9 mouse cellular contexts compared by ENCODE assay signal in the genomic region with DNA sequence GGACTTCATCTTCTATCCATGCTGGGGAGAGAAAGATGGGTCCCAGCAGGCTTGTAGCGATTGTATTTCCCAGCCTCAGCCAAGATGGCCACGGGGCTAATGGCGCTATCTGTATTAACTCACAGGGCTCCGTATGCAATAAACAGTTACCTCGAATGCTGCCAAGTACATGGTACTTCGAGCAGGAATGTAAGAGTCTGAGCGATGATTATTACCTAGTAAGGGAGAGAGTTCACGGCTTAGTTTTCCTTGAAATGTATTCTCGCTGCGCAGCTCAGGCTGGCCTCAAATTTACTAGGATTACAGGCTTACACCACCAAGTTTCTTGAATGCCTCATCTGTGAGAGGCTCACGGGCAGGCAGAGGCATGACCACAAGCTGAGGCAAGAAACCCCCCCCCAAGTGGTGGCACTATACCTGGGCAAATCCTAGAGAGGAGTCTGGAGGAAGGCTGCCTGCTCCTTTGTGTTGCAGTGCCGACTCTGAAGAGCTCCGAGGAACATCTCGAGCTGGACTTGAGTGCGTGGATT.
DNase-seq lines count a peak whose midpoint lies in the region; ATAC-seq lines count a peak whose summit lies in the region.
"Had no signal": no experiment of that assay in that cellular context is flagged by ENCODE, and none has a peak within 500 bp of the region (broad histone marks: within the 10 kb centered on the region; RNA-seq: fewer than 3 reads in every experiment).

No protein-coding gene starts in this region.

- H3K4me1 ChIP-seq in embryonic facial prominence, embryonic 15.5 days, result peaks cover 6% of the 10 kb centered on the region; the same call in 1 of the 2 replicates
- peaks cover 14% of the 10 kb centered on the region for H3K4me1 ChIP-seq in limb, embryonic 13.5 days
- H3K4me1 ChIP-seq in neural tube, embryonic 14.5 days (ENCODE audit: control insufficient read depth, insufficient read depth, low read length), result no peaks in the 10 kb centered on the region

- peak; percentile 46 for DNase-seq in cerebellum, adult 9-11 months
- DNase-seq in cerebellum, adult 11-12 months, result no peak
- DNase-seq in adrenal gland, adult 18-20 months (ENCODE audit: low spot score in 2 of 2), result no peak
- no peak for DNase-seq in kidney, postnatal 14 days
- DNase-seq in ovary, postnatal 36 days (ENCODE audit: low spot score), result no peak

- no peak overlapping the region for H3K27ac ChIP-seq in embryonic facial prominence, embryonic 15.5 days (replicated peaks)
- peak overlapping the region; percentile 33; the same call in 1 of the 2 replicates for H3K27ac ChIP-seq in limb, embryonic 13.5 days
- H3K27ac ChIP-seq in neural tube, embryonic 14.5 days (ENCODE audit: low read depth, low read length), result peak overlapping the region; percentile 11; the same call in 1 of the 2 replicates
- H3K27ac ChIP-seq: gastrocnemius, adult 2 months had no signal

- ATAC-seq in embryonic facial prominence, embryonic 15.5 days (ENCODE audit: insufficient number of reproducible peaks, low FRiP score, low TSS enrichment, low read depth), result no peak
- peak; percentile 60 for ATAC-seq in limb, embryonic 13.5 days (ENCODE audit: low FRiP score, low read depth)
- peak; percentile 21 for ATAC-seq in neural tube, embryonic 14.5 days (ENCODE audit: low read depth)

- no peak overlapping the region for H3K9ac ChIP-seq in embryonic facial prominence, embryonic 15.5 days
- no peak overlapping the region for H3K9ac ChIP-seq in limb, embryonic 13.5 days
- no peak overlapping the region for H3K9ac ChIP-seq in neural tube, embryonic 14.5 days (replicated peaks; ENCODE audit: low read depth, low read length)

- no peaks in the 10 kb centered on the region for H3K36me3 ChIP-seq in embryonic facial prominence, embryonic 15.5 days
- H3K36me3 ChIP-seq in limb, embryonic 13.5 days, result no peaks in the 10 kb centered on the region
- no peaks in the 10 kb centered on the region for H3K36me3 ChIP-seq in neural tube, embryonic 14.5 days (ENCODE audit: control insufficient read depth, insufficient read depth, low read length)

- 0 out of 2 replicates have a peak, but pooled peaks cover 4% of the 10 kb centered on the region for H3K27me3 ChIP-seq in embryonic facial prominence, embryonic 15.5 days
- no peaks in the 10 kb centered on the region for H3K27me3 ChIP-seq in limb, embryonic 13.5 days
- no peaks in the 10 kb centered on the region for H3K27me3 ChIP-seq in neural tube, embryonic 14.5 days (ENCODE audit: control insufficient read depth, insufficient read depth, low read length)

- WGBS in embryonic facial prominence, embryonic 15.5 days, result 64% methylated on average over 15 of the region's 15 CpGs
- WGBS in limb, embryonic 13.5 days, result 59% methylated on average over 15 of the region's 15 CpGs
- WGBS in neural tube, embryonic 14.5 days, result 71% methylated on average over 15 of the region's 15 CpGs

- H3K4me3 ChIP-seq in embryonic facial prominence, embryonic 15.5 days (replicated peaks), result no peak overlapping the region
- H3K4me3 ChIP-seq in limb, embryonic 13.5 days, result no peak overlapping the region
- no peak overlapping the region for H3K4me3 ChIP-seq in neural tube, embryonic 14.5 days (ENCODE audit: low read depth, low read length)
- H3K4me3 ChIP-seq: gastrocnemius, adult 2 months had no signal

- H3K9me3 ChIP-seq in embryonic facial prominence, embryonic 15.5 days (replicated peaks), result no peaks in the 10 kb centered on the region
- no peaks in the 10 kb centered on the region for H3K9me3 ChIP-seq in limb, embryonic 13.5 days
- H3K9me3 ChIP-seq in neural tube, embryonic 14.5 days (ENCODE audit: control insufficient read depth, low read length), result no peaks in the 10 kb centered on the region

- H3K4me2 ChIP-seq in embryonic facial prominence, embryonic 15.5 days (replicated peaks), result 0 out of 2 replicates have a peak overlapping the region, but pooled peaks have one; percentile 36
- peak overlapping the region; percentile 49 for H3K4me2 ChIP-seq in limb, embryonic 13.5 days (replicated peaks)
- peak overlapping the region; percentile 49 for H3K4me2 ChIP-seq in neural tube, embryonic 14.5 days (ENCODE audit: low read depth, low read length)
